Mouse (Mus musculus) limb, embryonic 10.5 days (tissue): ENCODE results near the gene Man1c1. TPM values are rescaled to one million over a fixed set of nuclear protein-coding genes. Genes with fewer than 3 reads are reported as not detected.

ENCODE experiments used
- DNase-seq: peaks from one replicate; pipeline ENCODE4 v3.0.0-alpha.2; 2017; ENCODE audit warnings: low spot score
- H3K27ac ChIP-seq: fragments of 300-500 bp; sonication (generic); 2 replicates; pipeline ENCODE4 v1.5.1; 2016; ENCODE audit warnings: mild to moderate bottlenecking
- H3K27me3 ChIP-seq: fragments of 300-500 bp; sonication (generic); 2 replicates; pipeline ENCODE4 v1.6.1; 2016; ENCODE audit warnings: low read depth, mild to moderate bottlenecking; ENCODE audit not compliant: poor library complexity, severe bottlenecking
- H3K36me3 ChIP-seq: fragments of 300-500 bp; sonication (generic); 2 replicates; pipeline ENCODE4 v1.6.1; 2016; ENCODE audit warnings: mild to moderate bottlenecking, moderate library complexity
- H3K4me1 ChIP-seq: fragments of 300-500 bp; sonication (generic); 2 replicates; pipeline ENCODE4 v1.6.1; 2016
- H3K4me3 ChIP-seq: fragments of 300-500 bp; sonication (generic); 2 replicates; pipeline ENCODE4 v1.5.1; 2016; ENCODE audit warnings: mild to moderate bottlenecking, moderate library complexity
- H3K9me3 ChIP-seq: fragments of 300-500 bp; sonication (generic); replicated peaks from 2 replicates; pipeline ENCODE4 v1.6.1; 2016; ENCODE audit warnings: mild to moderate bottlenecking
- WGBS: fragments of 180-500 bp; shearing (Covaris S2); methylation state at CpG from one replicate; pipeline ENCODE4 v1.1.7; 2016; 5-methylcytosine and 5-hydroxymethylcytosine counted together
- polyA plus RNA-seq: library from polyadenylated mRNA; unstranded; fragments of >200 nt; fragmentation: Nextera tagmentation; extraction: Ambion mirVana; gene quantifications from 2 replicates; pipeline ENCODE4 v1.2.1, GENCODE M21; 2016

Gene Man1c1
- polyA plus RNA-seq, 1 experiment from 2014 or later = 2.0 TPM

DNA sequence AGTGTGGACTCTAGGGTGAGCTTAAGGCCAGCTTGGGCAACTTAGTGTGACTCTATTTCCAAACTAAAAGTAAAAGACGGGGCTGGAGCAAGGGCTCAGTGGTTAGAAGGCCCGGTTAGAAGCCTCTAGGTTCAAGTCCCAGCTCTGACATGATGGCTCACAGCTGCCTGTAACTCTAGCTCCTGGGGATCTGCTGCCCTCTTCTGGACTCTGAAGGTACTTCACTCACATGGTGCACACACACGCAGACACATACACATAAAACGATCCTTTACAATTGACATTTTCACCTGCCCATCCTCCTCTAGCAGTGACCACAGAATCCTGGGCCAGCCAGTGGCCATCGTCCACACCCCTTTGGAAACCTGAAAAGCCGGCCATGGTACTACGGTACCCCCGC lies 154.2 kb downstream of the Man1c1 start:
- 96% methylated on average over 8 of the region's 8 CpGs for WGBS
- Histone ChIP-seq H3K27me3 (no peaks in the 10 kb centered on the region), H3K27ac (no peak overlapping the region), H3K9me3 (peaks cover 9% of the 10 kb centered on the region), H3K36me3 (peaks cover 62% of the 10 kb centered on the region), H3K4me1 (peaks cover 32% of the 10 kb centered on the region), H3K4me3 (no peak overlapping the region)
- DNase-seq = no peak

DNA sequence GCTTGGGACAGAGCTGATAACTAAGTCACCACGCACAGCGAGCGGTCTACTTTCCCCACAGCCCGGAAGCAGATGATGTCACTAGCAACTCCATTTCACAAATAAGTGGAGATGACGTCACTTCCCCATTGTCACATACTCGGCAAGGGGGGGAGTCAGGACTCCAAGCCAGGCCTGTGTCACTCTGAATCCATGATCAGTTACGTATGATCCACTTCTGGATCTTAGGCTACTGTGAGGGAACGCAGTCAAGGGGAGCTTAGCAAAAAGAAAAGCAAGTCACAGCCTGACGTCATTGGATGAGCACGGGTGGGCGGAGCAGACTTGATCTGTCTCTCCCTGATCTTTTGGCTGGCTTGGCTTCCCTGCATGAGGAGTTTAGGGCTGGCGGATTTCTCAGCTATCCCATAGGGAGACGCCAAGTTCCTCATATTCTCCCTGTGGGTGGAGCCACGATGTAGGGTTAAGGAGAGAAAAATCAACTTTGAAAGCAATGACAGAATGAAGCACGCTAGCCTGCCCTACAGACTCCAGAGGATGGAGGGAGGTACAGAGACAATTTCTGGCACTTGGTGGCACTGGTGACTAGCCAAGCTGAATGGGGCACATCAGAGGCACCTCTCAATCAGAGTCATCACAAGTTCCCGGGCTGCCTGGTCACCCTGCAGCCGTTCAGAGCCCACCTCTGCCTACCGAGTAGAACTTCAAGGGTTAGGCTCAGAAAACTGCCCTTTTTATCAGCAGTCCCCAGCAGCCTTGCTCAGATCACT lies 155.7 kb downstream of the Man1c1 start:
- Histone ChIP-seq H3K4me1 (peaks cover 31% of the 10 kb centered on the region), H3K9me3 (peaks cover 9% of the 10 kb centered on the region), H3K27ac (no peak overlapping the region), H3K4me3 (no peak overlapping the region), H3K27me3 (no peaks in the 10 kb centered on the region), H3K36me3 (peaks cover 77% of the 10 kb centered on the region)
- DNase-seq = no peak
- WGBS = 80% methylated on average over 18 of the region's 18 CpGs

DNA sequence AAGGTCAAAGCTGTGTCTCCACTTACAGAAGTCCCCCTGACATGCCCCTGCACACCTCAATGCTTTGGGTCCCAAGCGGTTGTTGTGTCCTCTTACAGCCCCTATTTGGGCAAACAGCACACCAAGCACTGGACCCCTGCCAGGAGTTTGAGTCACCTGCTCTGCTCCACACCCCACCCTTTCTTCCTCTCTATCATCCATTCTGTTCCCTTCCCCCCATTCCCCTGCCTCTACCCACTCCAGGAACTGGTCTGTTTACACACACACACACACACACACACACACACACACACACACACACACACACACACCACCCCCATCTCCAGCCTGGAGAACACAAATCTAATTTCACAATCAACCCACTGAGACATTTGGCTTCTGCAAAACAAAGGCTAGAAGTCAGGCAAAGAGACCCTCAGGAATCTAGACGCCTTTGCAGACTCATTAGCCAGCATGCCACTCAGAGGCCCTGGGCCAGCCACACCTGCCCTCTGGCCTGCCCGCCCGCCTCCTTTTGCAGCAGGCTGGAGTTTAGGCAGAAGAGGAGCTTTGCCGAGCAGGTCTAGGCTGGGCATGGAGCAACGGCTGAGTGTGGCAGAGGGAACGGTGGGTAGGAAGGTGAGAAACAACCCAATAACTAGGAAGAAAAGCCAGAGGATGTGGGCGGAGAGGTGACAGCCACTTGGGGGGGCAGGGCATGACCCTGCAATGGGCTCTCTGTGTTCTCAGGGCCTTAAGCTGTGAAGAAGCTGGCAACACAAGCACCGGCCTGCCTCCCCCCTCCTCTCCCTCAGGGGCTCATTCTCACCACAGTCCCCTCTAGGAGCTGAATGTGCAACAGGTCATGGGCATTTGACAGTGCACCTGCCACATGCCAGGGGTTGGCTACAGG lies 157.0 kb downstream of the Man1c1 start:
- 60% methylated on average over 9 of the region's 9 CpGs for WGBS
- Histone ChIP-seq H3K9me3 (peaks cover 9% of the 10 kb centered on the region), H3K4me3 (no peak overlapping the region), H3K27ac (no peak overlapping the region), H3K4me1 (peaks cover 26% of the 10 kb centered on the region), H3K36me3 (peaks cover 90% of the 10 kb centered on the region), H3K27me3 (no peaks in the 10 kb centered on the region)
- no peak for DNase-seq

DNA sequence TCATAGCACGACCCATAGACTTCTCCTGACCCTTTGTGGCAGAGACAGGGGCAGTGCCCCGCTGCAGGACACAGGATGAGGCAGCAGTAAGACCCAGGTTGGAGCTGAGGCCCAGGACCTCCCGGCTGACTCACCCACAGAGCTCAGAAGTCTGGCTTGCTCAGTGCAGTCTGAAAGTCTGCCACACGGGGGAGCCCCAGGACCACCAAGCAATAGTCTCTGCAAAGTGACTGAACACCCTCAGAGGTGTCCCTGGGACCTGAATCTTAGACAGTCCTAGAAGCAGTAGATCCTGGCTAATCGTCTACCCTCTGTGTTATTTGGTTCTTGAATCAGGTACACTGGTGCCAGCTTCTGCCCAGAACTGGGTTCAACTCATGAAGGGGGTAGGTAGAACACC lies 160.8 kb downstream of the Man1c1 start:
- peaks cover 99% of the 10 kb centered on the region for H3K36me3 ChIP-seq
- WGBS = 15% methylated on average over 5 of the region's 5 CpGs
- peaks cover 14% of the 10 kb centered on the region for H3K4me1 ChIP-seq
- no peak overlapping the region; the same call in 1 of the 2 replicates for H3K27ac ChIP-seq
- peak; percentile 92 for DNase-seq
- H3K4me3 ChIP-seq = no peak overlapping the region
- H3K9me3 ChIP-seq = no peaks in the 10 kb centered on the region
- no peaks in the 10 kb centered on the region for H3K27me3 ChIP-seq

DNA sequence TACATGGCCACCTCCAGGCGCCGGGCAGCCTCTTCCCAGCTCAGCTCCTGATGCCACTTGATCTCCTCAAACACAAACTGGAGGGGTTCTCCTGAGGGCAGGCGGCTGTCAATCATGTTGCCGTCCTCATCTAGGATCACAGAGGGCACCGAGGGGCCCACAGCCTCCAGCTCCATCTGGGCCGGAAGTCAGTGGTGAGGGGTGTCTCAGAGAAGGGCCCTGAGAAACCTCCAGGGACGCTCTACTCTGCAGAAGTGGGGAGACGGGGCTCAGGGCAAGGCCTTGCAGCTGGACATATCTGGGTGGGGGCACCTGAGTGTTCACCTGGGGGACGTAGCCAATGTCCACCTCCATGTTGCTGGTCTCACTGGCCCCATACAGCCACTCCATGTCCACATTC lies 161.4 kb downstream of the Man1c1 start:
- 92% methylated on average over 9 of the region's 9 CpGs for WGBS
- peaks cover 96% of the 10 kb centered on the region for H3K36me3 ChIP-seq
- H3K27me3 ChIP-seq = no peaks in the 10 kb centered on the region

DNA sequence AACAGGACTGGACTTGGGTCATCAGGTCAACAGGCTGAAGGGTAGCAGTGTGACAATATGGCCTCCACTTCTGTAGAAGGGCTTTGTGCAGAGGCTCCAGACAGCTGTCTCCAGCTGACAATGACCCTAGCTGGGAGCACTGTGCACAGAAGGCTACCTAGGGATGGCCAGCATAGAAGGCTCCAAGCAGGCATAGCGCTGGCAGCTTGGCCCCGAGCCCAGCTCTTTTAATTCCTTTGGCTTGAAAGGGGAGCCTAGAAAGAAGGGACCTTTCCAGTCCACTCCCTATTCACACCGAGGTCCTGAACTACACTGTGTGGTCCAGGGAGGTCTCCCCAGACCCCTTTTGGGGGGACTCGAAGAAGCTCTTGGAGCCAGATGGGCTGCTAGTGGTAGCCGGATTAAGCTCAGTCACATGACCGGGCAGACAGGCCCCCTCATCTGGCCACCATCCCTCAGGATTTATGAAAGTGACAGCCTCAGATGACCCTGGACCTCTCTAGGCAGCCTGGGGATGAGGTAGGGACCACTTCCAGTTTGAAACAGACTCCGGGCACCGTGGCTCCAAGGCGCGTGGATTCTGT lies 165.0 kb downstream of the Man1c1 start:
- H3K27ac ChIP-seq = no peak overlapping the region
- H3K36me3 ChIP-seq = peaks cover 59% of the 10 kb centered on the region
- no peak overlapping the region for H3K4me3 ChIP-seq
- H3K9me3 ChIP-seq = no peaks in the 10 kb centered on the region
- DNase-seq = no peak
- peaks cover 16% of the 10 kb centered on the region for H3K4me1 ChIP-seq
- no peaks in the 10 kb centered on the region for H3K27me3 ChIP-seq
- 90% methylated on average over 10 of the region's 10 CpGs for WGBS

More for the DNA sequence above, 161.4 kb downstream of the Man1c1 start:
- no peak overlapping the region for H3K4me3 ChIP-seq
- H3K27ac ChIP-seq = no peak overlapping the region
- H3K9me3 ChIP-seq = no peaks in the 10 kb centered on the region
- peaks cover 14% of the 10 kb centered on the region for H3K4me1 ChIP-seq
- DNase-seq = no peak

DNA sequence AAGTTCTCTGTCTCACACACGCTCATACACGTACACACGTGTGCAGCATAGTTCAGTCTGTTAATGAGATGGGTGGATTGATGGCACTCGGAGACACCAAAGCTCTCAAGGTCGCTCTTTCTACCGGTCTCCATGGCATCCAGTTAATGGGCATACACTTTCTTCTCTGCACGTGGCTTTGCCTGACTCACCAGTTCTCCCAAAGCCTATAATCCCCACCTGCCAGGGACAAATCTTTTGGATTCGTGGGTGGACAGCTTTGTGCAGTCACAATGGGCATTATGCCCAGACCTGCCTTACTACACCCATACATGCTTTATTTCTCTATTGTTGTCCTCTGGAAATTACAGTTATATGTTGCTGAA lies 168.3 kb downstream of the Man1c1 start:
- Histone ChIP-seq H3K9me3 (no peaks in the 10 kb centered on the region), H3K27ac (peak overlapping the region; percentile 88), H3K4me3 (peak overlapping the region; percentile 95), H3K36me3 (peaks cover 36% of the 10 kb centered on the region), H3K27me3 (no peaks in the 10 kb centered on the region), H3K4me1 (peaks cover 29% of the 10 kb centered on the region)
- no peak for DNase-seq
- WGBS = 20% methylated on average over 8 of the region's 8 CpGs

DNA sequence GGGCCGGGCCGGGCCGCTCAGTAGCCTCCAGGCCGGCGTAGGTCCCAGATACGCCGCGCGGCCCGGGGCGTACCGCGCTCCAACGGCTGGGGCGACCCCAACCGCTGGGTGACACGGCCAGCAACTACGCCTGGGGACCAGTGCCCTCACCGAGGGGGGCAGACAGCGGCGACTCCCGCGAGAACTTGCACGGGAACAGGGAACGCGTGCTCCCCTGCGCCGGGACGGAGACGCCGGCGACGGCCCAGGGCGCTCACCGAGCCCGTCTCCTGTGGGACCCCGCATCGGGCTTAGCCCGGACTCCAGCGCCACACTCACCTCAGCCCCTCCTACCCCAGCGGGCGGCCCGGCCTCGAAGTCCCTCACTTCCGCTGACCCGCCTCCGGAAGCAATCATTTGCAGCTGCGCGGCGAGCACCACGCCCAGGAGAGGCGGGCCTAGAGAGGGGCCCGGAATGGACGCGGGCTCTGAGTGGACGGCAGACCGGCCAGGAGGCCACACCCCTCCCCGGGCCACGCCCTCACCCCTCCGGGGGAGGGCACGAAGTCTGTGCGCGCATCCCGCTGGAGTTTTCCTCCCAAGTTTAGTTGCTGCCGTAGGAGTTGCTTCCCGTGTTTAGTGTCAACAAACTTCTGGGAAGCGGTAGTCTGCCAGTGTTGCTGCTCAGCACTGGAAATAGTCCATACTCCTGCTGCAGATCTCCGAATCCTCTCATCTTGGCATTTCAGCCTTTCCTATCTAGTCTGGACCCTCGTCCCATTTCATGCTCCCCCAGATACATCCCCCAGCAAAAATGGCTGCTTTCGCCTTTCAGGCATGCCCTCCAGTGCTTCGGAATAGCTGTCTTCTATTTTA lies 168.9 kb downstream of the Man1c1 start, which contains the start of gene Mtfr1l:
Gene Mtfr1l (minus strand): TSS at position 456 of the 855 bp plus-strand sequence.
- H3K4me3 ChIP-seq = peak within 1 kb of the TSS; percentile 95
- H3K27ac ChIP-seq = peak within 1 kb of the TSS; percentile 88
- under 1% methylated on average over 71 of the region's 71 CpGs for WGBS
- H3K9me3 ChIP-seq = no peaks in the 10 kb centered on the region
- peaks cover 29% of the 10 kb centered on the region for H3K4me1 ChIP-seq
- peaks cover 36% of the 10 kb centered on the region for H3K36me3 ChIP-seq
- DNase-seq = peak; percentile 99
- no peaks in the 10 kb centered on the region for H3K27me3 ChIP-seq

DNA sequence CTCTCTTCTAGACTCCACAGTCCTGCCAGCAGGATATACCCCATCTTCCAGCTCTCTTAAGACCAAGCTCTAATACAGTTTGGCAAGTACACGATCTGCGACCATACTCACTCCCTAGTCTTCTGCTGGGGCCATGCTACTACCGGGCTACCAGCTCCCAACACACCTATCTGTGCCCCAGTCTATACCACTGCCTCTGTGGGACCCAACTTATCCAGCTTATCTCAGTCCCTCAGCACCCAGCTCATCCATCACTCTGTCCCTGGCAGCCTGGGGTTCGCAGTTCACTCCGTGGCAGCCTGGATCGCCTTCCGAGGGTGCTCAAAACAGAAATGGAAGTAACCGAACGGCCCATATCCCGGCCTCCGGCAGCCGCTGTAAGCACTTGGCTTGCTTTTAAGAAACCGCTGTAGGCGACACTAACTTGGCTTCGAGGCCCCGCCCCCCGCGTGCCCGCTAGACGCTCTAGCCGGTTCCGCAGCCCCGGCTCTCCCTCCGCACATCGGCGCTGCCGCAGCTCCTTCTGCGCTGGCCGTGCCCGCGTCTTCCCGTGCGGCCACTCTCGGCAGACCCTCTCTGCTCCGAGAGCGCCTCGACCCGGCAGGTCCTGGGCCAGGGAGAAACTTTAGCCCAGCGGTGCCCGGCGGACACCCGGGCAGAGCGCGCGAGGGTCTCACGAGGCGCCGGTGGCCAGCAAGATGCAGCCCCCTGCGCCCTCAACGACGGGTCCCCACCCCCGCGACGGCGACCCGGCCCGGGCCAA lies 169.8 kb downstream of the Man1c1 start:
- peak; percentile 74 for DNase-seq
- Histone ChIP-seq H3K36me3 (peaks cover 36% of the 10 kb centered on the region), H3K27ac (peak overlapping the region; percentile 88), H3K4me3 (peak overlapping the region; percentile 95), H3K9me3 (no peaks in the 10 kb centered on the region), H3K4me1 (peaks cover 29% of the 10 kb centered on the region), H3K27me3 (no peaks in the 10 kb centered on the region)
- 2% methylated on average over 57 of the region's 57 CpGs for WGBS

DNA sequence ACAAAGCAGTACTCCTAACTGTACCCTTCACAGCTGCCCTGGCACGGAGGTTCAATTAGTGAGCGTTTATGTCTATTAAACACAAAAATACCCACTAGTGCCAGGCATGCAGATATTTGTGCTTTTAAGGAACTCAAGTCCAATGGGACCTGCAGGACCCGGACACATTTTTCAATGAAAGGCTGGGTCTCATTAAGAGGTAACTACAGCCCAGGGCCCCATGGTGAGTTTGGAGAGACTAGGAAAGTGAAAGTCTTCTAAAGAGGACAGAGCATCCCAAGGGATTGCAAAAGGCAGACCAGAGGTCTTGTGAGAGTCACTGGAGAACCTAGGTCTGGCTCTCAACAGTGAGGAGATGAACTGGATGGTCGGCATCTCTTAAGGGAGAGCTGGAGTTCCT lies 170.7 kb downstream of the Man1c1 start:
- H3K4me3 ChIP-seq = peak overlapping the region; percentile 95
- H3K4me1 ChIP-seq = peaks cover 29% of the 10 kb centered on the region
- no peak for DNase-seq
- H3K36me3 ChIP-seq = peaks cover 36% of the 10 kb centered on the region
- no peaks in the 10 kb centered on the region for H3K27me3 ChIP-seq
- 90% methylated on average over 4 of the region's 4 CpGs for WGBS
- 0 out of 2 replicates have a peak overlapping the region, but pooled peaks have one; percentile 88 for H3K27ac ChIP-seq
- H3K9me3 ChIP-seq = no peaks in the 10 kb centered on the region

DNA sequence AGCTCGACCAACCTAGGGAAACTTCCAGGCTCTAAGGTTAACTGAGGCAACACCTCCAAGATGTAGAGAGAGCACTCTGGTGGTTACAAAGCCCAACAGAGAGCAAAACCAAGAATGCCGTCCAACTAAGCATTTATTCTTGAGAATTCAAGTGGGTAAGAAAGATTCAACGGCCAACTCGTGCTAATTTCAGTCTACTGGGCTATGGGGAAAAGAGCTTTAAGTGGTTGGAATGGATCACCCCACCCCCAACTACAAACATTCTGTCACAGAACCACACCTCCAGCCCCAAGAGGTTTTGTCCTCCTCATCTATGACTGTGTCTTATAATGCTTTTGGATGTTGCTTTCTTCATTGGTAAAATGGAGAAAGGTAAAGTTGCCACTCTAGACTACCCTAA lies 171.2 kb downstream of the Man1c1 start:
- H3K27ac ChIP-seq = no peak overlapping the region
- 85% methylated on average over 4 of the region's 4 CpGs for WGBS
- no peaks in the 10 kb centered on the region for H3K9me3 ChIP-seq
- peaks cover 37% of the 10 kb centered on the region for H3K36me3 ChIP-seq
- H3K4me1 ChIP-seq = peaks cover 29% of the 10 kb centered on the region
- H3K27me3 ChIP-seq = no peaks in the 10 kb centered on the region
- H3K4me3 ChIP-seq = no peak overlapping the region
- DNase-seq = no peak
